Mouse (Mus musculus): ENCODE results near the gene Lamtor3.

DNA sequence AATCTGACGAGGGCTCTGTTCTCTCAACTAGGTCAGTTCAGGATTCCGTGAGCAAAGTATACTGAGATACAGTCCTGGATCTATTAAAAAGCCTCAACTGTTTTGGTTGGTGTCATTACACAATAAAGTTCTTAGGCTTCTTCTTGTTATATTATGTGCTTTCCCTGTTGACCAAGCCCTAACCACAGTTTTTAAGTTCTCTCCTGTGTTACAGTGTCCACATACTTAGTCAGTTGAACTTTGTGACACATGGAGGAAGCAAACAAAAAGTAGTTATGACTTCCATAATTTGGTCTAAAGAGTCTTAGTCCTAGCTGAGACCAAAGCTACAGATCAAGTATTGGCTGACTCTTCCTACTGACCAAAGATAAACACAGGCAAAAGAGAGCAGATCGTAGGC lies 28.5 kb downstream of the Lamtor3 start:
- TF ChIP-seq CTCF (conservative IDR thresholded peaks at IDR 0.05; ENCODE audit: low read length) (no peak), NANOG (IDR thresholded peaks at IDR 0.05; ENCODE audit: borderline replicate concordance, low read length) (no peak)
